Mouse (Mus musculus) limb, embryonic 11.5 days (tissue): ENCODE data around the gene Rhob. TPM values are rescaled to one million over a fixed set of nuclear protein-coding genes. Genes with fewer than 3 reads are reported as not detected.

Experiments
- ATAC-seq: fragments of 200-750 bp; cut with Nextera tagmentation; 2 replicates; pipeline ENCODE4 v1.8.0; 2017; ENCODE audit warnings: low read depth; ENCODE audit not compliant: insufficient number of reproducible peaks, low FRiP score, low TSS enrichment
- DNase-seq: peaks from one replicate; pipeline ENCODE4 v3.0.0-alpha.2; 2015; ENCODE audit warnings: low spot score
- H3K27ac ChIP-seq: fragments of 300-500 bp; sonication (generic); replicated peaks from 2 replicates; pipeline ENCODE4 v1.5.1; 2014; ENCODE audit warnings: low read depth, mild to moderate bottlenecking, low read length
- H3K27me3 ChIP-seq: fragments of 300-500 bp; sonication (generic); 2 replicates; pipeline ENCODE4 v1.6.1; 2014; ENCODE audit warnings: mild to moderate bottlenecking, low read length, mixed read lengths; ENCODE audit not compliant: control insufficient read depth, insufficient read depth
- H3K36me3 ChIP-seq: fragments of 300-500 bp; sonication (generic); 2 replicates; pipeline ENCODE4 v1.6.1; 2014; ENCODE audit warnings: mild to moderate bottlenecking, low read length, moderate library complexity, mixed read lengths; ENCODE audit not compliant: control insufficient read depth, insufficient read depth
- H3K4me1 ChIP-seq: fragments of 300-500 bp; sonication (generic); 2 replicates; pipeline ENCODE4 v1.6.1; 2014; ENCODE audit warnings: low read length, mixed read lengths; ENCODE audit not compliant: control insufficient read depth, insufficient read depth
- H3K4me2 ChIP-seq: fragments of 300-500 bp; sonication (generic); 2 replicates; pipeline ENCODE4 v1.6.1; 2014; ENCODE audit warnings: low read depth, mild to moderate bottlenecking, moderate library complexity; ENCODE audit not compliant: severe bottlenecking
- H3K4me3 ChIP-seq: fragments of 300-500 bp; sonication (generic); 2 replicates; pipeline ENCODE4 v1.5.1; 2014; ENCODE audit warnings: low read depth, low read length
- H3K9ac ChIP-seq: fragments of 300-500 bp; sonication (generic); 2 replicates; pipeline ENCODE4 v1.6.1; 2014; ENCODE audit warnings: mild to moderate bottlenecking, low read length
- H3K9me3 ChIP-seq: fragments of 300-500 bp; sonication (generic); 2 replicates; pipeline ENCODE4 v1.6.1; 2016; ENCODE audit warnings: low read length; ENCODE audit not compliant: control insufficient read depth
- WGBS: fragments of 180-500 bp; shearing (Covaris S2); extraction: QIAGEN DNeasy Blood & Tissue Kit; methylation state at CpG from one replicate; pipeline ENCODE4 v1.1.7; 2014; 5-methylcytosine and 5-hydroxymethylcytosine counted together
- polyA plus RNA-seq: library from polyadenylated mRNA; unstranded; fragments of >200 nt; fragmentation: Nextera tagmentation; extraction: Ambion mirVana; gene quantifications from 2 replicates; pipeline ENCODE4 v1.2.1, GENCODE M21; 2014

Gene Rhob
- polyA plus RNA-seq, 1 experiment from 2014 or later, result 27.6 TPM

GRCm38 (mm10) chr12:8511037-8511882 is 11.5 kb upstream of the Rhob start:
- H3K27me3 ChIP-seq, result no peaks in the 10 kb centered on the region
- ATAC-seq, result no peak
- 79% methylated on average over 18 of the region's 18 CpGs for WGBS
- no peak overlapping the region for H3K9ac ChIP-seq
- H3K36me3 ChIP-seq, result no peaks in the 10 kb centered on the region
- no peaks in the 10 kb centered on the region for H3K9me3 ChIP-seq
- H3K4me2 ChIP-seq, result no peak overlapping the region
- H3K4me3 ChIP-seq, result no peak overlapping the region
- no peak for DNase-seq
- no peak overlapping the region for H3K27ac ChIP-seq
- no peaks in the 10 kb centered on the region for H3K4me1 ChIP-seq

DNA sequence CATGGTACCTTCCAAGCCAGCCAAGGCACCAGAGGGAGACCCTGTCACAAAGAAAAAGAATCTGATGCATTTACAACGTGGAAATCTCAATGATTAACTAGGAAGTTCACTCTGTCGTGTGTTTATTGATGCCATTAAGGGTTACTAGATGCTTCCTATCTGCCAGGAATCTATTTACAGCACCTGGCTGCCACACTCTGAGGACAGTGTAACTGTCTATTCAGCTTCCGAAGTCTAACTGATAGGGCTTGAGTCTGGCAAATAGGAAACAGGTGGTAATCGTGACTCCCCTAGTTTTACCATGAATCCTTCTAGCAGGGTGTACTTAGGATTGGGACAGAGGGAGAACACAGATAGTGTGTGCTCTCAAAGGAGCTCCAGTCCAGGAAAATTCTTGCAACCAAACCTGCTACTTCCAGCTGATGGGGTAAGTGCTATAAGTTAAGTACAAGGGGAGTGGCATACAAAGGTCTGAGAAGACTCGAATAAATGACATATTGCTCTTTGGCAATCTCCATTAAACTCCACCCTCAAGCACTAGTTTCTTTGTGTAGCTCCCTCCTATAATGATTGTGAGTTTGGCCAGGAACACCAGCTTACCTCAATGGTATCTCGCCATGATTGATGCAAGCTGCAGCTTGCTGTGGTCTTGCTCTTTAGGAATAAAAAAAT is 10.6 kb upstream of the Rhob start:
- H3K4me1 ChIP-seq, result no peaks in the 10 kb centered on the region
- 59% methylated on average over 6 of the region's 6 CpGs for WGBS
- no peak overlapping the region for H3K4me3 ChIP-seq
- H3K36me3 ChIP-seq, result no peaks in the 10 kb centered on the region
- H3K27me3 ChIP-seq, result no peaks in the 10 kb centered on the region
- no peak overlapping the region for H3K9ac ChIP-seq
- H3K4me2 ChIP-seq, result no peak overlapping the region
- no peaks in the 10 kb centered on the region for H3K9me3 ChIP-seq
- ATAC-seq (no peak), DNase-seq (no peak)
- H3K27ac ChIP-seq, result no peak overlapping the region

- 75% methylated on average over 5 of the region's 5 CpGs for WGBS
- Histone ChIP-seq H3K36me3 (no peaks in the 10 kb centered on the region), H3K27ac (no peak overlapping the region), H3K9ac (no peak overlapping the region), H3K9me3 (no peaks in the 10 kb centered on the region), H3K4me3 (no peak overlapping the region), H3K27me3 (no peaks in the 10 kb centered on the region), H3K4me2 (no peak overlapping the region), H3K4me1 (no peaks in the 10 kb centered on the region)
- no peak for DNase-seq
- ATAC-seq, result no peak
Observed at GRCm38 (mm10) chr12:8509693-8510092, 9.9 kb upstream of the Rhob start.

- no peak overlapping the region for H3K4me3 ChIP-seq
Observed at GRCm38 (mm10) chr12:8506954-8507707, 7.3 kb upstream of the Rhob start.

GRCm38 (mm10) chr12:8504131-8504530 is 4.3 kb upstream of the Rhob start:
- no peak for ATAC-seq
- no peaks in the 10 kb centered on the region for H3K9me3 ChIP-seq
- H3K4me1 ChIP-seq, result peaks cover 5% of the 10 kb centered on the region; the same call in 1 of the 2 replicates

More at GRCm38 (mm10) chr12:8506954-8507707, 7.3 kb upstream of the Rhob start:
- Histone ChIP-seq H3K36me3 (no peaks in the 10 kb centered on the region), H3K4me2 (no peak overlapping the region), H3K9ac (no peak overlapping the region), H3K27ac (no peak overlapping the region), H3K27me3 (no peaks in the 10 kb centered on the region), H3K9me3 (no peaks in the 10 kb centered on the region), H3K4me1 (no peaks in the 10 kb centered on the region)
- DNase-seq (no peak), ATAC-seq (no peak)
- 85% methylated on average over 9 of the region's 9 CpGs for WGBS

GRCm38 (mm10) chr12:8502546-8502945 is 2.7 kb upstream of the Rhob start:
- no peak overlapping the region for H3K4me2 ChIP-seq
- ATAC-seq (no peak), DNase-seq (peak; percentile 70)
- peaks cover 9% of the 10 kb centered on the region; the same call in 1 of the 2 replicates for H3K4me1 ChIP-seq
- no peaks in the 10 kb centered on the region for H3K9me3 ChIP-seq
- H3K9ac ChIP-seq, result no peak overlapping the region
- no peak overlapping the region for H3K27ac ChIP-seq
- no peaks in the 10 kb centered on the region for H3K27me3 ChIP-seq
- WGBS, result 12% methylated on average over 6 of the region's 6 CpGs
- no peak overlapping the region for H3K4me3 ChIP-seq
- H3K36me3 ChIP-seq, result no peaks in the 10 kb centered on the region

More at GRCm38 (mm10) chr12:8504131-8504530, 4.3 kb upstream of the Rhob start:
- Histone ChIP-seq H3K36me3 (no peaks in the 10 kb centered on the region), H3K27ac (no peak overlapping the region), H3K4me3 (no peak overlapping the region), H3K9ac (no peak overlapping the region), H3K27me3 (no peaks in the 10 kb centered on the region), H3K4me2 (no peak overlapping the region)
- 87% methylated on average over 6 of the region's 6 CpGs for WGBS
- no peak for DNase-seq

- 89% methylated on average over 14 of the region's 14 CpGs for WGBS
- ATAC-seq, result no peak
- no peak overlapping the region for H3K4me2 ChIP-seq
- H3K9me3 ChIP-seq, result no peaks in the 10 kb centered on the region
- H3K27ac ChIP-seq, result no peak overlapping the region
- peaks cover 13% of the 10 kb centered on the region for H3K4me1 ChIP-seq
- no peak for DNase-seq
- no peak overlapping the region for H3K9ac ChIP-seq
- no peaks in the 10 kb centered on the region for H3K27me3 ChIP-seq
- no peak overlapping the region for H3K4me3 ChIP-seq
- no peaks in the 10 kb centered on the region for H3K36me3 ChIP-seq
Observed at GRCm38 (mm10) chr12:8501571-8502305, 1.9 kb upstream of the Rhob start.
